Mouse (Mus musculus) heart, postnatal 10 days (tissue): Measurements from ENCODE around the gene Mpped1. TPM values are rescaled to one million over a fixed set of nuclear protein-coding genes. Genes with fewer than 3 reads are reported as not detected.
A peak's percentile ranks its signal among the peaks of the same experiment; 100 is the strongest.

Experiments used
- DNase-seq, 2 experiments: peaks; one replicate each; pipeline ENCODE4 v3.0.0; 2021
- intact Hi-C: fragments of 180-260 bp; cut with DNase I; formaldehyde crosslinking; loops from one replicate; pipeline ENCODE4 v1.15.1; 2025
- total RNA-seq, 2 experiments: library from RNA; stranded (reverse); gene quantifications; 2 replicates each; pipeline ENCODE4 v1.2.3; 2021

Gene Mpped1
- total RNA-seq, 2 experiments from 2014 or later = 0.14 TPM; not detected in 1

- no peak for DNase-seq
- intact Hi-C loops = no loop called here
These were observed 98.0 kb downstream of the Mpped1 start for GRCm38 (mm10) chr15:83877155-83877866.

- intact Hi-C loops = no loop called here
These were observed 98.6 kb downstream of the Mpped1 start for GRCm38 (mm10) chr15:83877898-83878297.

GRCm38 (mm10) chr15:83879845-83880244 lies 100.6 kb downstream of the Mpped1 start:
- DNase-seq = peak; percentile 40 to 64

More at GRCm38 (mm10) chr15:83877898-83878297, 98.6 kb downstream of the Mpped1 start:
- DNase-seq = no peak

GRCm38 (mm10) chr15:83883821-83884220 lies 104.6 kb downstream of the Mpped1 start:
- no peak for DNase-seq
- intact Hi-C loops = no loop called here

More at GRCm38 (mm10) chr15:83879845-83880244, 100.6 kb downstream of the Mpped1 start:
- intact Hi-C loops = no loop called here

- no peak for DNase-seq
- intact Hi-C loops = no loop called here
These were observed 105.0 kb downstream of the Mpped1 start for GRCm38 (mm10) chr15:83884291-83884690.

GRCm38 (mm10) chr15:83892871-83893270 lies 113.6 kb downstream of the Mpped1 start:
- intact Hi-C loops = no loop called here
- DNase-seq = no peak

- intact Hi-C loops = no loop called here
- peak; percentile 3 to 4 for DNase-seq
These were observed 115.0 kb downstream of the Mpped1 start for GRCm38 (mm10) chr15:83894261-83894660.

- intact Hi-C loops = no loop called here
- DNase-seq = no peak
These were observed 116.7 kb downstream of the Mpped1 start for GRCm38 (mm10) chr15:83896011-83896410.

GRCm38 (mm10) chr15:83897286-83897685 lies 118.0 kb downstream of the Mpped1 start:
- intact Hi-C loops = no loop called here
- no peak for DNase-seq

GRCm38 (mm10) chr15:83906472-83906871 lies 127.2 kb downstream of the Mpped1 start:
- no peak for DNase-seq
- intact Hi-C loops = no loop called here

Other genes with a start within 250 kb of the Mpped1 start
- gene Tspo, start 215.9 kb upstream of the Mpped1 start, total RNA-seq = 10 to 100 TPM; 81.5 to 89.5 TPM
- 10 to 100 TPM; 31.9 to 34.1 TPM for gene Mcat, start 215.7 kb upstream of the Mpped1 start, total RNA-seq
- gene Ttll12, start 184.3 kb upstream of the Mpped1 start, total RNA-seq = 1 to 10 TPM; 6.4 to 9.0 TPM
- gene Scube1, start 54.4 kb upstream of the Mpped1 start, total RNA-seq = 1 to 10 TPM; 4.3 to 5.6 TPM